Mouse (Mus musculus) bone marrow macrophage, adult 2 months (primary cell): ENCODE measurements around the gene Tubb5.

ENCODE experiments used
- CTCF ChIP-seq: IDR thresholded peaks from 2 replicates; pipeline ENCODE4 v1.5.1; 2012; ENCODE audit warnings: low read depth, mild to moderate bottlenecking, low read length, moderate library complexity
- POLR2A ChIP-seq: IDR thresholded peaks from 2 replicates; pipeline ENCODE4 v1.6.1; 2012; ENCODE audit warnings: mild to moderate bottlenecking, low read depth, low read length, borderline replicate concordance

DNA sequence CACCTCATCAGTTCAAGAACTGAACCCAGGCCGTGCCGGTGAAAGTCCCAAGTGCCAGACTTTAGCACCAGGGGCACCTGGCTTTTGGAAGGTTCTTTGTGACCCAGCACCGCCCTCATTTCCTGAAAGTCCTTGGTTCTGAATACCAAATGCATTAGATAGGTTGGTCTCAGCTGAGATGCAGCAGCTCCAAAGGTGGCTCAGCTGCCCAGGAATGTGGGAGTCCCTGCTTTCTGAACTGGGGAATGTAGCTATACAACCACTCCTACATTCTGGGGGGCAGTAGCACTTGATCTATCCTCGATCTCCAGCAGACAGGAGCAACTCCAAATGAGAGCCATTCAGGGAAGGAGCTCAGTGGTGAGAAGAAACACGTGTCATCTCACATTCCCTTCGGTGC lies 25.4 kb downstream of the Tubb5 start:
- TF ChIP-seq CTCF = no peak
- TF ChIP-seq POLR2A = no peak
